Mouse (Mus musculus): Measurements from ENCODE around the gene Apoo.
"Not testable (repeated sequence)": the region's sequence is repeated elsewhere in the genome, so short reads cannot be mapped to it uniquely, and the experiment has no call there.

Gene Apoo

DNA sequence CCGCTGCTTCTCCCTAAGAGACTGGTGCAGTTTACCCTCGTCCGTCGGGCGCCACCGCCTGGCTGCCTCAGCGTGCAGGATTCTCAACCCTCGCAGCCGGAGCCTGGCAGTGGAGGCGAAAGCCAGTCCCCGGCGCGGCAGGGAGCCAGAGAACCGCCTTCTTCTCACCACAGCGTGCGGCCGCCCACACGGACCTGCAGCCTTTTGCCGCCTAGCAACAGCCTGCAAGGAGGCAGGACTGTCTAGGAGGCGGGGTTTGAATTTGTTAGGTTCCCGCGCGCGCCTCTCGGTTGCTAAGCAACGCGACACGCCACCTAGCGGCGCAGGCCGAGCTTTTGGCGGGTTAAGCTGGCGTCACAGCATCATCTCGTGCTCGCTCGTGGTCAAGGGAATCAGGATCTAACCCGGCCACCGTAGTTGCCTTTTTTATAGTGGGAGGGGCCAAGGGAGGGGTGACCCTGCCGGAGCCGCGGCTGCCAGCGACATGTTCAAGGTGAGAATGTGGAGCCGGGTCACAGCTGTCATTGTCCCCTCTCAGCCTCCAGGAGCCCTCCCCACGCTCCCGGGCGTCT is at the start of gene Apoo, which contains the start of gene Fam90a1b:
TSS of gene Apoo (plus strand) at position 448 of the 572 bp plus-strand sequence.
TSS of gene Fam90a1b (minus strand) at position 108 of the 572 bp plus-strand sequence.
- DNase-seq (ENCODE audit: extremely low spot score, low read depth, low spot score), result peak; percentile 78

DNA sequence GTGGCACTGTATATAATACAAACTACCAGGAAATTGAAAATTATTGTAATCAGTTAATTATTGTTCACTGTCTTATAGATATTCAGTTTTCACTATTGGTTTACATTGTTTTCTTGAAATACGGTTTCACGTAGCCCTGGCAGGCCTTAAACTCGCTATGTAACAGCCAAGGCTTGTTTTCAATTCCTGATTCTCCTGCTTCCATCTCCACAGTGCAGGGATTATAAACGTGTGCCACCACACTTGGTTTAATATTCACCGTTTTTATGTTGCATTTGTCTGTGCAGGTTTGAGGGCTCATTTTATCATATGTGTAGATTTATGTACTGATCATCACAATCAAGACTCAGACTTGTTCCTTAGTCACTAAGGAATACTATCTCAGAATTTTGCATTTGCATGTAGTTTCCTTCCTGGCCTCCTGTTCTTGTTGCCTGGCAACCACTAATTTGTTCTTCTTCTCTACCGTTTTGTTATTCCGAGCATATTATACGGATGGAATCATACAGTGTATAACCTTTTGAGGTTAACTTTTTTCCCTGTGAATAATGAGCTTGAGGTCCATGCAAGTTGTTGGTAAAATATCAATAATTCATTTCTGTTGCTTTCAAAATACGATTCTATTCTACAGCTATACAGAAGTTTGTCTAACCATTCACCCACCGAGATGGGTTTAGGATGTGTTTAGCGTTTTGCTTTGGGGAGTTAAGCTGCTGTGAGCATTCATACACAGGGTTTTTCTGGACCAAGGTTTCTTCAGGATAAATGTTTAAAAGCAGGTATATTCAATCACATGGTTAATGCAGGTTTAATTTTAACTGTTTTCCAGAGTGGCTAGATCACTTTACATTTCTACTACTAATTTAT is 45.6 kb upstream of the Apoo start:
- no peak for DNase-seq (ENCODE audit: extremely low spot score, low read depth, low spot score)

DNA sequence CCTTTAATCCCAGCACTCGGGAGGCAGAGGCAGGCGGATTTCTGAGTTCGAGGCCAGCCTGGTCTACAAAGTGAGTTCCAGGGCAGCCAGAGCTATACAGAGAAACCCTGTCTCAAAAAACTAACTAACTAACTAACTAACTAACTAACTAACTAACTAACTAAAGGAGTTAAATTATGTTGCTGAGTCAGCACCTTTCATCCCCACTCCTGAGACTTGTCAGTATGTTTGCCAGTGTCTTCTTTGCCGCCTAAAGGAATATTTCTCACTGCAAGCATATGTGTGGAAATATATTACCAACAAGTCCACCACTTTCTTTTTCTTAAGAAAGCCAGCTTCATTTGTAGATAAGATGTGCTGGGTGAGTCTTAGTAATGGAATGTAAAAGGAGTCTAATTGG is 23.3 kb upstream of the Apoo start:
- not testable (repeated sequence) for DNase-seq (ENCODE audit: extremely low spot score, low read depth, low spot score)

DNA sequence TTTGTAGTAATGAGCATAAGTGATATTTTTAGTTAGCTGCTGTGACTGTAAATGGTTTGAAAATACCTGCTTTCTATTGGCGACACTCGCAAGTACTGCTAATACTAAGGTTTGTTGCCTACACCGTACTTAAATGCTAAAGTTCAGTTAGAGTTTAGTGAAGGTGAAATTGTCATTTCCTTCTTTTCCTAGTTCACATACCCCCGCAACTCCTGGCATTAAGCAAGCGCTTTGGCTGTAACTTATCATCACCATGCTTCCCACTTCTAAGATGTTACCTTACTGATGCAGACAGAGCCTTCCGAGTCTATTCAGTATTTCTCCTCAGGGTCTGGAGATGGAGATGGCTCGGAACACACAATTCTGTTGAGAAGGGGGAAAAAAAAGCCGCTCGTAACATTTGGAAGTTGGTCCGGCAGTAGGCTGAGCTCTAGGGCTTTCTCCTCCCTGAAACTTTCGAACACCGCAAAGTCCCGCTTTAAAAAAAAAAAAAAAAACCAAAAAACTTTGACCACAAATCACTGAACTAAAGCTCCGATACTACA is 1.5 kb upstream of the Apoo start:
- peak; percentile 2 for DNase-seq (ENCODE audit: extremely low spot score, low read depth, low spot score)

DNA sequence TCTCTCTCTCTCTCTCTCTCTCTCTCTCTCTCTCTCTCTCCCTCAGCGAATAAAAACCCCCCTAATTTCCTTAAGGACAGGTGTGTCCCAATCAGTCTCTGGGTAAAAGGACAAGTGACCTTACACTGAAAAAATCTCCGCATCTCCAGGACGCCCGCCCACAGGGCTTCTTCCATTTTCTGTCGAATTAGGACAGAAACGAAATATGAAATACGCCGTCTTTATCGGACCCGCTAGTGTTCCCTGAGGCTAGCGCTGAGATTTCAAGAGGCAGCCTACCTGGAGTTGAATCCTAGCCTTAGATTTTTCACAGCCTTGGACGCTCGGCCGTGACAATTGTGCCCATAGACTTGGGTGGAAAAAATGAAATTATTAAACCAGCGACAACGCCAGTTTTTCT is 888 bp upstream of the Apoo start:
- DNase-seq (ENCODE audit: extremely low spot score, low read depth, low spot score), result peak; percentile 6

DNA sequence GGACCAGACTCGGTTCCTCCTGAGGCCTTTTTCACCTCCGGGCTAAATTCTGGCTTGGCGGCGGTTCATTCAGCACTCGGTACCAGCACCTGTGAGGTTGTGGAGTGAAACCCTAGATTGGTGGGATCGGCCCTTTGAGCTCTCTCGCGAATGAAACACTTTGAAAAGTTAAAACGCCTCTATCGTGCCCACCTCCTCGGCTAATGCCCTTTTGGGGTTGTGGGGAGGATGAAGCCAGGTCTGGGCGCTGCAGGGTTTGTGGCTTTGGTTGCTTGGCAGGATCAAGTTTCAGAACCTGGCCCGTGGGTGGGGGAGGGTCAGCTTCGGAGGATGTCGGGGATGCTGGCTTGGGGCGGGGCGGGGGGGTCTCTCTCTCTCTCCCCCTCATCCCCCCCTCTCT is 331 bp downstream of the Apoo start:
- DNase-seq (ENCODE audit: extremely low spot score, low read depth, low spot score), result no peak

DNA sequence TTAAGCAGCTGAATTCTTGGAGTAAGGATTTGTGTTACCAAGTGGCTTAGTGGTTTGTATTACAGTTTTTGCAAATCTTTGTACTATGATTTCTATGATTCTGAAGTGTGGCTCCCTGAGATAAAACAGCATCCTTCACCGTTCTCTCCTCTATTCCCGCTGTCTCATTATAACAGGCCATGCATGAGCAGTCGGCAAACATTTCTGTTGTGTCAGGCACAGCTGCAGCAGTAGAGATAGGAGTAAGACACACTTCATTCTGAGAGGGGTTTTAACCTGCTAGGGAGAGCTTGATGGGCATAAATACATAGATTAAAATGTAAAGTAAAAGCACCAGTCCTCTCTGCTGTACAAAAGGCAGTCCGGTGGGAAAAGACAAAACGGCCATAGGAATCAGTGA is 11.8 kb downstream of the Apoo start:
- DNase-seq (ENCODE audit: extremely low spot score, low read depth, low spot score), result no peak

DNA sequence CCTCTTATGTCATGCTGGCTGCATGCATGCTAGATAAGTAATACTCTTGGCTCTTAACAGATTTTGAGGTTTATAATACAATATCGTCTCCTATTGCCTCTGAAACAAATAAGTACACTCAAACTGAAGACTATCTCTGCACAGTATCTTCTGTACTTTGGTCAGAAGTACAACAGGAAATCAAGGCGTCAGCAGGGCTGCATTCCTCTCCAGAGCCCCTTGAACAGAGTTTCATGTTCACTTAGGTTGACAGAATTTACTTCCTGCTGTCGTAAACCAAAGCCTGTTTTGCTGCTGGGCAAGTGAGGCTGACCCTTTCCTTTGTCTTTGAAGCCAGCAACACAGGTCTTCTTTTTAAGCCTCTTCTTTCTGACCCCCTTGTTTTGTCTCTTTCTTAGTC is 42.1 kb downstream of the Apoo start:
- DNase-seq (ENCODE audit: extremely low spot score, low read depth, low spot score), result no peak

DNA sequence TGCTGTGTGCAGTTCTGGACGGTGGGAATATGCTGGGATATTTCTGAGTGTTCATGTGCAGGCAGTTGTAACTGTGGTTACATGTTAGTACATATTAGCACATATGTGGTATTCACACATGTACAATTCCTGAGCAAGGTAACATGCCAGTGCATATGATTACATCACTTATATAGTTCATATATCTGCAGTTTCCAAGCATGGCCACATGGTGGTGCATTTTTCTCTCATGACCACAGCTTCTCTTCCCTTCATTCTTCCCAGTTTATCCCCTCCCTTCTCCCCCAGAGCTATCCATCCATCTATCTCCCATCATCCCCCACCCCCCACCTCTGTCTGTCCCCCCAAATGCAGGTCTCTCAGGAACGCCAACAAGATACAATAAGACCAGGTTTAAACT is 53.3 kb downstream of the Apoo start:
- DNase-seq (ENCODE audit: extremely low spot score, low read depth, low spot score), result no peak

DNA sequence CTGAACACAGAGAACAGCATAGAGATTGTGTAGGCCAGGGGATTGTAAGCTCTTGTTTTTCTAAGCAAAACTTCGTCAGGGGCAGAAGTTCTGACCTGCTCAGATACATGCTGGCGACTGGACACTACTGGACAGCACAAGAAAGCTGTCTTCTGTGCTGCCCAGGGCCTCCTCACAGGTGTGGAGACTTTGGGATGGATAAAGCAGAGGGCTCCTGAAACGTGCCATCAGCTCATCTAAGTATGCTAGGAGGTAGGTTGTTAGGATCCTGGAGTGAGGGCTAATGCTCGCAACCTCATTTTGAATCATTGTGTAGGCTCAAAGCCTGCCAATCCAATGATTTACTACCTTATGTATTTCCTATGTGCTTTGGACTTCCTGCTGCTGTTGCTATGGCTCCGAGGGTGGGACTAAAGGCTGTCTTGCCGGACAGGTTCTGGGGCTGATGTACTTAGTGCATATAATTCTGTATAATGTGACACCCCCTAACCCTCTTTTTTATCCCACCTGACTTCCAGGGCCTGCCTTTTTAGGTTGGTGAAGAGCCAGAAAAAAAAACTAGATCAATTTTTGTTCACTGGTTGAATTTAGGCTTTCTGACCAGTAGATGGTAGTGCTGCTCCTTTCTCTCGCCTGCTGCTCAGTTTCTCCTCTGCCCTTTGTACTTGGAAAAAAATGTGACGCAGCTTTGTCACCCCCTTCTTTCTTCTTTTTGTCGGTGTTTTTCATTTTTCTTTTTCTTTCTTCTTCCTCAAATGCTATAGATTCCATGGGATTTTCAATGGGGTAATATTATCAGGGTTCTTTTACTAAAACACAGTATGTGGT is 64.8 kb downstream of the Apoo start:
- peak; percentile 24 for DNase-seq (ENCODE audit: extremely low spot score, low read depth, low spot score)

DNA sequence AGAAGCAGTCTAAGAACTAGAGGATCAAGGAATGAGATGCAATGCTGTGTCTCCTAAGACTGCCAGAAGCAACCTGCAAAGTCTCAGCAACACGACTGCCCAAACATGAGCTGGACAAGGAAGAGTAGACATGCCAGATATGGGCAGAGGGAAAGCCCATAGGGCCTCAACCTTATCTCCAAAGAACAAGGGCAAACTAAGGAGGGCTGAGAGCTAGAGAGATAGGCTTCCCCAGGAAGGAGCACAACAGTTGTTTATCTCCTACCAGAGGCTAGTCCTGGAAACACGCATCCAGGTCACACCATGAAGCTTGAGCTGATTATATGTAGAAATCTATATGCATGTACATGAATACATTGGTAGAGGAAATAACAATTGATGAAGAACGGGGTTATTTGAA is 78.5 kb downstream of the Apoo start:
- not testable (repeated sequence) for DNase-seq (ENCODE audit: extremely low spot score, low read depth, low spot score)

DNA sequence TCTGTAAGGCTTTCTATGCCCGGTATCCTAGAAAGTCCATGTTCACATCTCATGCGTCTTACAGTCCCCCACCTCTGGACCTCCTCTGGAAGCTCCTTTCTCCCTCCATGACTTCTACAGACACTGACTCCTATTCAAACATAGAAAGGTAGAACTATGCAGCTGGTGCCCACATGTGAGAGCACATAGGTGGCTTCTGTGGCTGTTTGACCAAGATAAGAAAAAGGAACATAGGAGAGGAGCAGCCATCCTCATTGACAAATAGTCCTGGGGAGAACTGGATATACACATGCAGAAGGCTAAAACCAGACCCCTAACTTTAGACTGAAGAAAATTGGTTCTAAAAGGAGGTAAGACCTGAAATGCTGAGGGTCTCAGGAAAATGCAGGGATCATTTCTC is 79.1 kb downstream of the Apoo start:
- DNase-seq (ENCODE audit: extremely low spot score, low read depth, low spot score), result not testable (repeated sequence)

DNA sequence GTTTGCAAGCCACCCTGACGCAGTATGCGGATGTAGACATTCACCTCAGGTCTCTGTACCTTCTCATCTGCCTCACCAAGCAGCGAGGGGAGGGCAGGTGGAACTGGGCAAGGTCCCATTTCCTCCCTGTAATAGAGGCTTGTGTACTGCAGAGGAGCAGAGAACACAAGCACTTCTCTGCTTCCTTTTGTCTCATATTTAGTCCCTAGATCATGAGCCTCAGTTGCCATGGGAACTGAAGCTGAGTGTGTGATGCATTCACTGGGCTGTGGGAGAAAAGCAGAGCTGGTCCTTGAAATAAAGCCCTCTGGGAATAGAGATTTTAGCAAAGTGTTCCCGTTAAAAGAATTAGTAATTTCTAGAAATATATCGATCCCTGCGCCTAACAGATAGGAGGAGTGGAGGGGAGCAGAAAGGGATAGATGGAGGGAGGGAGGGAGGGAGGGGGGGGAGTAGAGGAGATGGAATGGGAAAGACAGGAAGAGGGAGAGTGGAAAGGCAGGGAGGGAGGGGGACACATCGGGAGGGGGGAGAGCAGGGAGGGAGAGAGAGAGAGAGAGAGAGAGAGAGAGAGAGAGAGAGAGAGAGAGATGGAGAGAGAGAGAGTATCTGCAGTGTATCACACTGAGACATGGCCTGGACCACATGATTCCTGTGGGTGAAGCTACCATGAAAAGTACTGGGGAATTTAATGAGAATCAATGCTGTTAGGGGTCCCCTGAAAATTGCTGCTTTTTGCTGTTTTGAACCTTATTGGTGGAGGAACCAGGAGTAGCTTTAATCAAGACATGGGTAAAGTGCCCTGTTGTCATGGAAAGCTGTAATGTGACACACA is 83.3 kb downstream of the Apoo start:
- DNase-seq (ENCODE audit: extremely low spot score, low read depth, low spot score), result not testable (repeated sequence)

DNA sequence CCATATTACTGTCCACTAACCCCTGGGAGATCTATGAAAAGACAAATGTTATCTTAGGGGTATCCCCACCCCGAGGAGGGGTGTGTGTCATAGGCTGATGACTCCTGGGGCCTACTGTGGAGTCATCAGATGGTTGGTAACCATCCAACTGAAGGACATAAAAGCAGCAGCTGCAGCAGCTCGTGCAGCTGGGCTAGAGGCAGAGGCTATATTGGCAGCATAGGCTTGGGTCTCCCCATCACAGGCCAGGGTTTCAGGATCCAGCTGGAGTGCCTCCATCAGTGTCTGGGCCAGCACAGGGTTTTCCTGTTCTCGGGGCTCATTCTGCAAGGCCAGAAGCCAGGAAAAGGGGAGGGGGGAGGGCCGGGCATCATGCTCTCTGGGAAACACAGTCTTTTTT is 92.4 kb downstream of the Apoo start:
- no peak for DNase-seq (ENCODE audit: extremely low spot score, low read depth, low spot score)

DNA sequence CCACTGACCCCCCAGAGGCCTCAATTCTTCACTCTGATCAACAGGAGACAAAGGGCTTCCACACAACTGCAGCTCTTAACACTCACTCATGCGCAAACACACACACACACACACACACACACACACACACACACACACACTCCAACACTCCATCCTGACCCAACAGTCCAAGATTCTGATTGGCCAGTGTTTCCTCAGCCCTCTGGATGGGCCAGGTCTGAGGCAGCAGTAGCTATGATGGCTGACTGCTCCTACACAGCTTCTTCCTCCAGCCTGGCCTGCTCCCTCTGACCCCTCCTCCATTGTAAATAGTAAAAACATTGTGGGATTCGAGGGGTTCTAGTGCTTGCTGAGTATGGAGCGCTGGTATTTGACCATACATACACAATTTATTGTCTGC is 94.6 kb downstream of the Apoo start:
- not testable (repeated sequence) for DNase-seq (ENCODE audit: extremely low spot score, low read depth, low spot score)

DNA sequence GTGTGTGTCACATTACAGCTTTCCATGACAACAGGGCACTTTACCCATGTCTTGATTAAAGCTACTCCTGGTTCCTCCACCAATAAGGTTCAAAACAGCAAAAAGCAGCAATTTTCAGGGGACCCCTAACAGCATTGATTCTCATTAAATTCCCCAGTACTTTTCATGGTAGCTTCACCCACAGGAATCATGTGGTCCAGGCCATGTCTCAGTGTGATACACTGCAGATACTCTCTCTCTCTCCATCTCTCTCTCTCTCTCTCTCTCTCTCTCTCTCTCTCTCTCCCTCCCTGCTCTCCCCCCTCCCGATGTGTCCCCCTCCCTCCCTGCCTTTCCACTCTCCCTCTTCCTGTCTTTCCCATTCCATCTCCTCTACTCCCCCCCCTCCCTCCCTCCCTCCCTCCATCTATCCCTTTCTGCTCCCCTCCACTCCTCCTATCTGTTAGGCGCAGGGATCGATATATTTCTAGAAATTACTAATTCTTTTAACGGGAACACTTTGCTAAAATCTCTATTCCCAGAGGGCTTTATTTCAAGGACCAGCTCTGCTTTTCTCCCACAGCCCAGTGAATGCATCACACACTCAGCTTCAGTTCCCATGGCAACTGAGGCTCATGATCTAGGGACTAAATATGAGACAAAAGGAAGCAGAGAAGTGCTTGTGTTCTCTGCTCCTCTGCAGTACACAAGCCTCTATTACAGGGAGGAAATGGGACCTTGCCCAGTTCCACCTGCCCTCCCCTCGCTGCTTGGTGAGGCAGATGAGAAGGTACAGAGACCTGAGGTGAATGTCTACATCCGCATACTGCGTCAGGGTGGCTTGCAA is 95.9 kb downstream of the Apoo start:
- DNase-seq (ENCODE audit: extremely low spot score, low read depth, low spot score), result not testable (repeated sequence)
